Mouse (Mus musculus) G1E (cell line): Measurements from ENCODE around the gene Olfr12.

Experiments used
- CTCF ChIP-seq: IDR thresholded peaks from 2 replicates; pipeline ENCODE4 v1.5.1; 2012; ENCODE audit warnings: low read depth, low read length, inconsistent platforms, mixed read lengths
- TAL1 ChIP-seq: conservative IDR thresholded peaks from 2 replicates; pipeline ENCODE4 v1.6.1; 2012; ENCODE audit warnings: low read depth, low read length, inconsistent platforms, mixed read lengths

DNA sequence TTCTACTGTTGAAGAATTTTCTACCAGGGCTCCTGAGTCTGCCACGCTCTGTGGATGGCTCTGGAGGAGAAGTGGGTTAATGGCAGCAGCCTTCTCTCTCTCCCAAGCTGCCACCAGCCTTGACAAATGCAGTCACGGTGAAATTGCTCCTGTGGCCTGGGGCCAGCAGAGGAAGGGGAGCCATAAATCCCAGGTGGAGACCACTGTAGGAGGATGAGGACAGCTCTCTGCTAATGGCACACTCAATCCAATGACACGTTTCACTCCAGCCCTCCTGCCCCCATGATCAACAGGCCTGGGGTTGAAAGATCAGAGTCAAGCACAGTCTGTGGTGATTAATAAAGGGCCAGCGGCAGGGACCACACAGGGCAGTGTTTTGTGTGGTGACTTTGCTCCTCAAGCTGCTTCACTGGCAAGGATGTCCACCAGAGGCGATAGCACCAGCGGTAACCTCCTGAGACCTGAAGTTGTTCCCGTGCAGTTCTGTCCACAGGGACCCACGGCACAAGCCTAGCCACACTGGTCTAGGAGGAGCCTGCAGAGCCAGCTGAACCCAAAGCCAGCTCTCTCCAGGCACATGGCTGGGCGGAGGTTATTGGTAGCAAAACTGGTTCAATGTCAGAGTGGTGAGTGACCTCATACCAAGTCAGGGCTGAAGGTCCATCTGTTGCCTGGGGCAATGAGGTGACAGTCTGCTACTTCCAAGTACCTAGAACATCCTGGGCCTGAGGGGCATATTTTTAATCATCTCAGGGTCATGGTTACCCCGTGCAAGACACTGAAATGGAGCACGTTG lies 39.6 kb downstream of the Olfr12 start:
- no peak for TF ChIP-seq CTCF
- TF ChIP-seq TAL1, result no peak
